ENCODE assay signal across 9 mouse cellular contexts in genomic region chr11:102310768-102311695, GRCm38 (mm10). TPM values are rescaled to one million over a fixed set of nuclear protein-coding genes. Genes with fewer than 3 reads are reported as not detected.
A peak's percentile ranks its signal among the peaks of the same experiment; 100 is the strongest.
DNase-seq lines count a peak whose midpoint lies in the region; ATAC-seq and TF ChIP-seq lines count a peak whose summit lies in the region.
"Had no signal": no experiment of that assay in that cellular context is flagged by ENCODE, and none has a peak within 500 bp of the region (broad histone marks: within the 10 kb centered on the region; RNA-seq: fewer than 3 reads in every experiment).

No protein-coding gene starts in this region.

- H3K9me3 ChIP-seq in lung, postnatal 0 days (ENCODE audit: low read length): no peaks in the 10 kb centered on the region
- H3K9me3 ChIP-seq in hindbrain, embryonic 13.5 days: no peaks in the 10 kb centered on the region
- no peaks in the 10 kb centered on the region for H3K9me3 ChIP-seq in midbrain, embryonic 13.5 days

- WGBS in lung, postnatal 0 days: 48% methylated on average over 36 of the region's 38 CpGs
- 41% methylated on average over 37 of the region's 38 CpGs for WGBS in hindbrain, embryonic 13.5 days
- WGBS in midbrain, embryonic 13.5 days: 44% methylated on average over 38 of the region's 38 CpGs

- DNase-seq in cerebellum, adult 9-11 months: peak; percentile 61
- DNase-seq in cerebellum, postnatal 4 days (ENCODE audit: low spot score in 2 of 2): no peak
- DNase-seq in lung, postnatal 0 days (ENCODE audit: low spot score): no peak
- DNase-seq in lung, postnatal 10 days: no peak
- DNase-seq in spleen, adult 12 weeks (ENCODE audit: low spot score): no peak
- no peak for DNase-seq in frontal cortex, postnatal 25 days (ENCODE audit: low spot score in 2 of 2)
- DNase-seq: thymus, postnatal 25 days had no signal

- peaks cover 35% of the 10 kb centered on the region; the same call in 1 of the 2 replicates for H3K36me3 ChIP-seq in lung, postnatal 0 days (ENCODE audit: insufficient read depth, low read length)
- peaks cover 85% of the 10 kb centered on the region for H3K36me3 ChIP-seq in hindbrain, embryonic 13.5 days
- peaks cover 84% of the 10 kb centered on the region for H3K36me3 ChIP-seq in midbrain, embryonic 13.5 days

- no peak for TF ChIP-seq EP300 in lung, postnatal 0 days (IDR thresholded peaks at IDR 0.05)

- no peak overlapping the region for H3K4me3 ChIP-seq in lung, postnatal 0 days (ENCODE audit: low read depth, low read length)
- no peak overlapping the region for H3K4me3 ChIP-seq in hindbrain, embryonic 13.5 days
- H3K4me3 ChIP-seq in midbrain, embryonic 13.5 days (replicated peaks): no peak overlapping the region

- no peaks in the 10 kb centered on the region for H3K27me3 ChIP-seq in lung, postnatal 0 days (replicated peaks; ENCODE audit: insufficient read depth, low read length)
- no peaks in the 10 kb centered on the region for H3K27me3 ChIP-seq in hindbrain, embryonic 13.5 days
- H3K27me3 ChIP-seq in midbrain, embryonic 13.5 days: no peaks in the 10 kb centered on the region

- TF ChIP-seq CTCF in lung, postnatal 0 days (IDR thresholded peaks at IDR 0.05): no peak

- no peak overlapping the region for H3K9ac ChIP-seq in lung, postnatal 0 days (replicated peaks; ENCODE audit: low read depth)
- H3K9ac ChIP-seq in hindbrain, embryonic 13.5 days: peak overlapping the region; percentile 55
- H3K9ac ChIP-seq in midbrain, embryonic 13.5 days (replicated peaks): peak overlapping the region; percentile 28

- H3K27ac ChIP-seq in lung, postnatal 0 days (ENCODE audit: low read length): no peak overlapping the region
- H3K27ac ChIP-seq in hindbrain, embryonic 13.5 days: no peak overlapping the region
- no peak overlapping the region for H3K27ac ChIP-seq in midbrain, embryonic 13.5 days

- H3K4me2 ChIP-seq in lung, postnatal 0 days (replicated peaks; ENCODE audit: low read depth, low read length): 0 out of 2 replicates have a peak overlapping the region, but pooled peaks have one; percentile 11
- no peak overlapping the region for H3K4me2 ChIP-seq in hindbrain, embryonic 13.5 days
- no peak overlapping the region for H3K4me2 ChIP-seq in midbrain, embryonic 13.5 days (replicated peaks)

- no peak for ATAC-seq in lung, postnatal 0 days
- ATAC-seq in hindbrain, embryonic 13.5 days (ENCODE audit: low FRiP score): no peak
- ATAC-seq in midbrain, embryonic 13.5 days: no peak

- peaks cover 11% of the 10 kb centered on the region for H3K4me1 ChIP-seq in lung, postnatal 0 days (ENCODE audit: insufficient read depth, low read depth, low read length)
- peaks cover 38% of the 10 kb centered on the region for H3K4me1 ChIP-seq in hindbrain, embryonic 13.5 days (replicated peaks)
- H3K4me1 ChIP-seq in midbrain, embryonic 13.5 days (replicated peaks): peaks cover 38% of the 10 kb centered on the region

RNA-seq across cellular contexts. Expression of gene Ubtf, which starts 8.5 kb away (rescaled TPM):
- 53.7 and 60.9 TPM in 2 replicates for polyA plus RNA-seq in lung, postnatal 0 days (2015; fragmentation: Nextera tagmentation; extraction: Ambion mirVana)
- polyA plus RNA-seq in hindbrain, embryonic 13.5 days (2015; fragmentation: Nextera tagmentation; extraction: Ambion mirVana): 77.1 and 82.7 TPM in 2 replicates
- 85.2 and 90.3 TPM in 2 replicates for polyA plus RNA-seq in midbrain, embryonic 13.5 days (2015; fragmentation: Nextera tagmentation; extraction: Ambion mirVana)

RNA-seq across cellular contexts. Expression of gene Atxn7l3, which starts 14.6 kb away (rescaled TPM):
- 9.6 and 10.2 TPM in 2 replicates for polyA plus RNA-seq in lung, postnatal 0 days (2015; fragmentation: Nextera tagmentation; extraction: Ambion mirVana)
- 29.2 and 29.9 TPM in 2 replicates for polyA plus RNA-seq in hindbrain, embryonic 13.5 days (2015; fragmentation: Nextera tagmentation; extraction: Ambion mirVana)
- 28.4 and 30.1 TPM in 2 replicates for polyA plus RNA-seq in midbrain, embryonic 13.5 days (2015; fragmentation: Nextera tagmentation; extraction: Ambion mirVana)

RNA-seq across cellular contexts. Expression of gene Tmub2, which starts 26.3 kb away (rescaled TPM):
- 46.1 and 47.4 TPM in 2 replicates for polyA plus RNA-seq in lung, postnatal 0 days (2015; fragmentation: Nextera tagmentation; extraction: Ambion mirVana)
- polyA plus RNA-seq in hindbrain, embryonic 13.5 days (2015; fragmentation: Nextera tagmentation; extraction: Ambion mirVana): 81.3 and 82.8 TPM in 2 replicates
- 79.0 and 83.4 TPM in 2 replicates for polyA plus RNA-seq in midbrain, embryonic 13.5 days (2015; fragmentation: Nextera tagmentation; extraction: Ambion mirVana)

RNA-seq across cellular contexts. Expression of gene Asb16, which starts 42.5 kb away (rescaled TPM):
- polyA plus RNA-seq in lung, postnatal 0 days (2015; fragmentation: Nextera tagmentation; extraction: Ambion mirVana): not detected in 2 replicates
- not detected in 2 replicates for polyA plus RNA-seq in hindbrain, embryonic 13.5 days (2015; fragmentation: Nextera tagmentation; extraction: Ambion mirVana)
- polyA plus RNA-seq in midbrain, embryonic 13.5 days (2015; fragmentation: Nextera tagmentation; extraction: Ambion mirVana): not detected in 2 replicates

RNA-seq across cellular contexts. Expression of gene Slc4a1, which starts 55.0 kb away (rescaled TPM):
- polyA plus RNA-seq in lung, postnatal 0 days (2015; fragmentation: Nextera tagmentation; extraction: Ambion mirVana): 9.7 and 9.8 TPM in 2 replicates
- 4.4 and 5.0 TPM in 2 replicates for polyA plus RNA-seq in hindbrain, embryonic 13.5 days (2015; fragmentation: Nextera tagmentation; extraction: Ambion mirVana)
- polyA plus RNA-seq in midbrain, embryonic 13.5 days (2015; fragmentation: Nextera tagmentation; extraction: Ambion mirVana): 4.3 and 4.8 TPM in 2 replicates
